Mouse (Mus musculus) 3134 (cell line): ENCODE measurements around the gene Slc4a5.

Experiments
- DNase-seq: peaks from one replicate; pipeline ENCODE4 v3.0.0-alpha.2; 2011; ENCODE audit warnings: low spot score; ENCODE audit not compliant: insufficient read length; ENCODE audit errors: extremely low read depth

Slc4a5 gene

DNA sequence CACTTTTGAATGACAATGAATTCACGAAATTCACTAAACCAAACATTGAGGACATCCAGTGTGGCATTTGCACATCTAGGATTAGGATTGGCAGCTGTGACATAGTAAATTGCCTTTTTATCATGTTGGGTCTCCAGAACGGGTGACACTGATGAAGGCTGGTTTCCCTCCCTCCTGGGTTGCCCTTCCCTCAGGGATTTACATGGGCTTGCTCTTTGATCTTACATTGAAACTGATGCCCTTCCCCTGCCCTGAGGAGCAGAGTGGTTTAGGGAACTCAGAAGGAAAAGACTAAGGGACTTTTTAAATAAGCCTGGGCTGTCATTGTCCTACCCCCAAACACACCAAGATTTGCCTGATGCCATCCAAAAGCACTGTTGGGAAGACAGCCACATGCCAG is 11.9 kb downstream of the Slc4a5 start:
- DNase-seq, result no peak

DNA sequence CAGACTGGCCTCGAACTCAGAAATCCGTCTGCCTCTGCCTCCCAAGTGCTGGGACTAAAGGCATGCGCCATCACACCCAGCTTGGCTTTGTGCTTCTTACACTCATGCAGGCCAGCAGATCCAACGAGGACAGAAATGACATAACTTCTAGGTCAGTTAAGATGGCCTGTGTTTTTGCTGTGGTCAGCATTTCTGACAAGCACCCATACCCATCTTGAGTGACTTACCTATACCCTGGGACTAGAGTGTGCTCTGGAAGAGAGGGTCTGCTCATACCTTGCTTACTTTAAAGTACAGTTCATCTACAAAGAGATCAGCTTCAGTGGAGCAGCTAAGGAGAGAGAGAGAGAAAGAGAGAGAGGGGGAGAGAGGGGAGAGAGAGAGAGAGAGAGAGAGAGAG is 13.7 kb downstream of the Slc4a5 start:
- no peak for DNase-seq

- no peak for DNase-seq
Measured at GRCm38 (mm10) chr6:83234280-83234741, 14.7 kb downstream of the Slc4a5 start.

- no peak for DNase-seq
Measured at GRCm38 (mm10) chr6:83237123-83237522, 17.5 kb downstream of the Slc4a5 start.

DNA sequence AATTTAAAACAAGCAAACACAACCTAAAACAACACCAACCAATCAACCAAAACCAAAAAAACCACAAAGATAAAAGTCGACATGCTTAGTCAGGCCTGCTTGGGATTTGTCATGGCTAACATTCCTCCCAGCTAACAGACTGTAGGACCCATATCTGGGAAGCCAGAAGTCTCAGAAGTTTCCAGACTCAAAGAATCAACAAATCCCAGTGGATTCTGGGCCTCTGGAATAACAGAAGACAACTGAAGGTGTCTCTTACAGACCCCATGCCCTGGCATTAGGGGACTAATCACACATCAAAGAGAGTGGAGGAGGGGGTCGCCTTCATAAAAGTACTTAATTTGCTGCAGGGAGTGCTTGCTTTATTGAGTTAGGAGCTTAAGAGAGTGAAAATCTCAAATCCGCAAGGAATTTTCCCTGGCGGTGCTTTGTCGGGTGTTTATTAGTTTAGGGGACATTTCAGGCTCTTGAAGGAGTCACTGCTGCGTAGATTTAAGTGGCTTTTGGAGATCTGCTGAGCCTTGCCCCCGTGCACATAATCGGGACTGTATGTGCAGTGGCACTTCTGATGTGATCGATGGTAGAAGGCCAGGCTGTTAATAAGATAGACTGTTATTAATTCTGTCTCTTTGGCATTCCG is 24.9 kb downstream of the Slc4a5 start:
- no peak for DNase-seq

DNA sequence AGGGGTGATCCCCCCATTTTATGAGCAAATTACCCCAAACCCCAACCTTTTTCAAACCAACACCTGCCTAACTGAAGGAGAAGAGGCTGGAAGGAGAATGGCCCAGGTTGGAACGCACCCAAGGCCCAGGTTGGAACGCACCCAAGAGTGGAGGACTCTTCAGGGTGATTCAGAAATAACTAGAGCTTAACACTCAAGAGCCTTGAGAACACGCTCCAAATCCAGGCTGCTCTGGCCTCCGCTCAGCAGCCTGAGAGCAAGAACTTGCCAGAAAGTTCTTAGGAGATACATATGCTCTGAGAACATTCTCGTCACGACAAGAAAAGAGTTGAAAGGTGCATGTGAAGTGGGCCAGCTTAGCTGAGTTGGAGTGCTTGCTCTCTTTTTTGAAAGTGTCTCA is 25.5 kb downstream of the Slc4a5 start:
- DNase-seq, result no peak

GRCm38 (mm10) chr6:83245997-83246396 is 26.4 kb downstream of the Slc4a5 start:
- no peak for DNase-seq

DNA sequence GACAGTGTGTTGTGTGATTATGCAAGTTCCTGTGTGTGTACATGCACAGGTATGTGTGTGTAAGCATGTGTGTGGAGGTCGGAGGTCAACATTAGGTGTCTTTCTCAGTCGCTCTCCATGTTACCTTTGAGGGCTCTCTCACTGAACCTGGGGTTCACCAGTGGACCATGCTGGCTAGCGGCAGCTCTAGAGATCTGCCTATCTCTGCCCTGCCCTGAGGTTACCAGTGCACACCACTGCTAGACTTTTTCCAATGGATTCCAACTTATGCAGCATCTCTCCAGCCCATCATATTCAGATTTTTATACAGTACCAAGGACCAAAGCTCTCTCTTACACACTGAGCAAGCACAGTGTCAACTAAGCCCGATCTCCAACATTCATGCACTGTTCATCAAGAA is 27.1 kb downstream of the Slc4a5 start:
- DNase-seq, result no peak

GRCm38 (mm10) chr6:83247153-83247552 is 27.5 kb downstream of the Slc4a5 start:
- no peak for DNase-seq

DNA sequence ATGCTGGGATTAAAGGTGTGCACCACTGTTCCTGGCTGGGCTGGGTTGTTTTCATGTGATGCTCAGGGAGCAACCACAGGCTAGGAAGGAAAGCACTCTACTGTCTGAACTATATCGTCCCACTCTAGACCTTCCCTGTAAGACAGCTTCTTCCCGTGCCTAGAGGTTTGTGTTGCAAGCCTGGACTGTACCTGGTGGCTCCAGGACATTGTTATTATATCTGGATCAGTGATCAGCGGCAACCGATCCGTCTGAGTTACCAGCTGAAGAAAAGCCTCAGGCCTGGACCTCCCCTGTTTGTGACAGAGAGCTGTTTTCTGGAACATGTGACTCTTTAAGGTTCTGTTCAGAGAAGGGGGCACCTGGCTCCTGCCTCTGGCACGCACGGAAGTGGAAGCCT is 34.6 kb downstream of the Slc4a5 start:
- DNase-seq, result no peak

DNA sequence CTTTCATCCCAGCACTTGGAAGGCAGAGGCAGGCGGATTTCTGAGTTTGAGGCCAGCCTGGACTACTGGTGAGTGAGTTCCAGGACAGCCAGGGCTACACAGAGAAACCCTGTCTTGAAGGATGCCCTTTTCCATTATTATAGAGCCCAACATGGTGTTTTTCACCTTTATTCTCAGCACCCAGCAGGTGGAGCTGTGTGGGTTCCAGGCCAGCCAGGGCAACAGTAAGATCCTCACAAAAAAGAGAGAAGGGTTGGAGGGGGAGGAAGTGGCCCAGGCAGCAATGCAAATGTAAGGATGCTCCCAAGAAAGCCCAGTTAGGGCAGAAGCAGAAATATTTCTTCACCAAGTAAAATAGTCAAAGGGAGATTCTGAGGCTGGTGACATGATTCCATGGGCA is 44.9 kb downstream of the Slc4a5 start:
- no peak for DNase-seq

DNA sequence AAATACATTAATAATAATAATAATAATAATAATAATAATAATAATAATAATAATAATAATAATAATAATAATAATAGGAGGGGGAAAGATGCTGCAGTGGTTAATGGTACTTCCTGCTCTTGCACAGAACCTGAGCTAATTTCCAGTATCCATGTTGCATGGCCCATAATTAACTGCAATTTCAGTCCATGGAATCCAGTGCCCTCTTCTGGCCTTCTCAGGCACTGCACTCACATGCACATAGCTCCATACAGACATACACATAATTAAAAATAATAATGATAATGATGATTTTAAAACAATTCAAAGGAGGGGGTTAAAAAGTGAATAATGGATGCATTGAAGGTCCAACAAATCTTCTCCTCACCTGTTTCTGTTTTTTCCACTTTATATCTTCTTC is 45.6 kb downstream of the Slc4a5 start:
- DNase-seq, result no peak

GRCm38 (mm10) chr6:83265653-83266052 is 46.0 kb downstream of the Slc4a5 start:
- no peak for DNase-seq

GRCm38 (mm10) chr6:83267616-83268015 is 48.0 kb downstream of the Slc4a5 start:
- no peak for DNase-seq

- DNase-seq, result peak; percentile 79
Measured at GRCm38 (mm10) chr6:83268144-83269010, 48.7 kb downstream of the Slc4a5 start.

- no peak for DNase-seq
Measured at GRCm38 (mm10) chr6:83273733-83274132, 54.1 kb downstream of the Slc4a5 start.

DNA sequence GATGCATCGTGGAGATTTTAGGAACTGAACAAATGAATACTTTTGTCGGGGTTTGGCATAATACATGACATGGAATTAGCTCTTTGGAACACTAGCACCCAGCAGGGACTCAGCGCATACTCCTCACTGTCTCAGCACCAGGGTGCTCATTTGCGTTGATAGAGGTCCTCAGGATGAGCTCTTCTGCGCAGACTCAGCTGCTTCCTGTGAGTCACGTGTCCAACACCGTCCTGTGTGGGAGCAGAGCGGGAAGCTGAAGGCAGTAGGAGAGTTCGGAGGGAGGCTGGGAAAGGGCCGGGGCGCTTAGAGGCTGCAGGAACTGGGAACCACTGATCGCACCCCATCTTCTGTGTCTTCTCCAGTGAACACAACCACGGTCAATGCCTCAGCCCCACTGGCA is 57.5 kb downstream of the Slc4a5 start:
- DNase-seq, result no peak

- no peak for DNase-seq
Measured at GRCm38 (mm10) chr6:83278881-83279280, 59.3 kb downstream of the Slc4a5 start.

GRCm38 (mm10) chr6:83280256-83280955 is 60.8 kb downstream of the Slc4a5 start:
- DNase-seq, result no peak

DNA sequence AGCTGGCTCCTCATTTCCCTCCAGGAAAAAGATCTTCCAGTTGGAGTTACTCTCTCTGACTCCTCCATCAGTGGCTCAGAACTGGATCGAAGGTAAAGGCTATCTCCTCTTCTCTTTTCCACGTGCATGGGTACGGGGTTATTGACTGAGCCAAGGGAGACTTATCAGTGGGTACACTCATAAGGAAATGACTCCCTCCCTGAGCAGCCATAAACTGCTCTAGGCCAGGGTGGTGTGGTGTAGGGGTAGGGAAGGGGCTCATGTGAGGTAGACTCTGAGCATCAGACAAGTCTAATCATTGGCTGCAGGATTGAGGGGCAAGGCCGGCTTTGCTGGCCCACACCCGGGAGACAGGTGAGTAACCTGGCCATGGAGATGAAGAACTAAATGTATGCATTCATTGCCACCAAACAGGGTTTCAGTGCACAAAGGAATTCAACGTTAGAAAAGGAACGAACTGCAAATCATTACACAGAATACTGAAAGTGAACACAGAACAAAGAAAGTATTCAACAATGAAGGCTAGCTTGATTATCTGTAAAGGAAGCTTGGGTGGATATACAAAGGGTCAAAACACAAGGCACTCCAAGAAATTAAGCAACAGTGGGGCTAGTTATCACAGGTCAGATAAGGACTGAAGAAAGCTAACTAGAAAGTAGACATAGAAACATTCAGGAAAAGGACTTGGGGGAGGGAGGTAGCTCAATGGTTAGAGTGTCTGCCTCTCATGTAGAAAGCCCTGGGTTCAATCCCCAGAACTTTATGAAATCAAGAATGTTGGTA is 81.0 kb downstream of the Slc4a5 start:
- no peak for DNase-seq

GRCm38 (mm10) chr6:83301294-83301693 is 81.7 kb downstream of the Slc4a5 start:
- DNase-seq, result no peak
